Mouse (Mus musculus) embryonic facial prominence, embryonic 10.5 days (tissue): Measurements from ENCODE around the gene Tmem41a. TPM values are rescaled to one million over a fixed set of nuclear protein-coding genes. Genes with fewer than 3 reads are reported as not detected.
"Not testable (repeated sequence)": the region's sequence is repeated elsewhere in the genome, so short reads cannot be mapped to it uniquely, and the experiment has no call there.

ENCODE experiments used
- DNase-seq: peaks from one replicate; pipeline ENCODE4 v3.0.0-alpha.2; 2017; ENCODE audit warnings: low spot score
- H3K27ac ChIP-seq: fragments of 300-500 bp; sonication (generic); replicated peaks from 2 replicates; pipeline ENCODE4 v1.5.1; 2016; ENCODE audit warnings: mild to moderate bottlenecking
- H3K27me3 ChIP-seq: fragments of 300-500 bp; sonication (generic); replicated peaks from 2 replicates; pipeline ENCODE4 v1.6.1; 2016; ENCODE audit warnings: low read depth, mild to moderate bottlenecking; ENCODE audit not compliant: poor library complexity, severe bottlenecking
- H3K36me3 ChIP-seq: fragments of 300-500 bp; sonication (generic); replicated peaks from 2 replicates; pipeline ENCODE4 v1.6.1; 2016; ENCODE audit warnings: mild to moderate bottlenecking, moderate library complexity
- H3K4me1 ChIP-seq: fragments of 300-500 bp; sonication (generic); 2 replicates; pipeline ENCODE4 v1.6.1; 2016
- H3K4me3 ChIP-seq: fragments of 300-500 bp; sonication (generic); 2 replicates; pipeline ENCODE4 v1.5.1; 2016; ENCODE audit warnings: mild to moderate bottlenecking, moderate library complexity
- H3K9me3 ChIP-seq: fragments of 300-500 bp; sonication (generic); 2 replicates; pipeline ENCODE4 v1.6.1; 2016; ENCODE audit warnings: mild to moderate bottlenecking
- whole genome bisulfite sequencing: fragments of 180-500 bp; shearing (Covaris S2); methylation state at CpG from one replicate; pipeline ENCODE4 v1.1.7; 2016; 5-methylcytosine and 5-hydroxymethylcytosine counted together
- polyA plus RNA-seq: library from polyadenylated mRNA; unstranded; fragments of >200 nt; fragmentation: Nextera tagmentation; extraction: Ambion mirVana; gene quantifications from 2 replicates; pipeline ENCODE4 v1.2.1, GENCODE M21; 2016

Gene Tmem41a
- polyA plus RNA-seq = 42.7 and 48.2 TPM in 2 replicates

GRCm38 (mm10) chr16:21946761-21947715 is at the start of gene Tmem41a:
Gene Tmem41a, minus strand, starts transcription at chr16:21947552.
- peak within 1 kb of the TSS; percentile 90 for H3K27ac ChIP-seq
- H3K36me3 ChIP-seq = peaks cover 8% of the 10 kb centered on the region
- peaks cover 23% of the 10 kb centered on the region for H3K4me1 ChIP-seq
- WGBS = 2% methylated on average over 63 of the region's 63 CpGs
- DNase-seq = peak; percentile 93
- H3K4me3 ChIP-seq = peak within 1 kb of the TSS; percentile 81
- no peaks in the 10 kb centered on the region for H3K9me3 ChIP-seq
- 0 out of 2 replicates have a peak, but pooled peaks cover 6% of the 10 kb centered on the region for H3K27me3 ChIP-seq

- no peak overlapping the region for H3K4me3 ChIP-seq
- no peak overlapping the region for H3K27ac ChIP-seq
- 54% methylated on average over 4 of the region's 4 CpGs for WGBS
These were observed 49.0 kb upstream of the Tmem41a start for GRCm38 (mm10) chr16:21996402-21996801.

GRCm38 (mm10) chr16:21995304-21995703 is 48.0 kb upstream of the Tmem41a start, which contains the start of gene Liph:
Gene Liph, minus strand, starts transcription at chr16:21995663.
- 10% methylated on average over 16 of the region's 16 CpGs for WGBS
- DNase-seq = no peak
- Histone ChIP-seq H3K27ac (no peak within 1 kb of the TSS), H3K9me3 (no peaks in the 10 kb centered on the region), H3K4me3 (peak within 1 kb of the TSS; percentile 41), H3K36me3 (no peaks in the 10 kb centered on the region), H3K4me1 (peaks cover 4% of the 10 kb centered on the region), H3K27me3 (peaks cover 9% of the 10 kb centered on the region; the same call in 1 of the 2 replicates)

More at GRCm38 (mm10) chr16:21996402-21996801, 49.0 kb upstream of the Tmem41a start:
- no peak for DNase-seq
- H3K27me3 ChIP-seq = peaks cover 9% of the 10 kb centered on the region; the same call in 1 of the 2 replicates
- no peaks in the 10 kb centered on the region for H3K36me3 ChIP-seq
- no peaks in the 10 kb centered on the region for H3K9me3 ChIP-seq
- peaks cover 4% of the 10 kb centered on the region for H3K4me1 ChIP-seq

GRCm38 (mm10) chr16:21991774-21992173 is 44.4 kb upstream of the Tmem41a start:
- 86% methylated on average over 2 of the region's 2 CpGs for WGBS
- DNase-seq = no peak
- Histone ChIP-seq H3K4me1 (peaks cover 8% of the 10 kb centered on the region), H3K36me3 (no peaks in the 10 kb centered on the region), H3K4me3 (no peak overlapping the region), H3K27me3 (peaks cover under 1% of the 10 kb centered on the region; the same call in 1 of the 2 replicates), H3K9me3 (no peaks in the 10 kb centered on the region), H3K27ac (no peak overlapping the region)

- not testable (repeated sequence) for H3K4me1 ChIP-seq, DNase-seq, H3K27ac ChIP-seq, H3K4me3 ChIP-seq, H3K27me3 ChIP-seq, H3K9me3 ChIP-seq, H3K36me3 ChIP-seq
These were observed 43.5 kb upstream of the Tmem41a start for GRCm38 (mm10) chr16:21990893-21991292.

- H3K4me3 ChIP-seq = no peak overlapping the region
- WGBS = 61% methylated on average over 5 of the region's 5 CpGs
- DNase-seq = no peak
- H3K36me3 ChIP-seq = no peaks in the 10 kb centered on the region
- no peak overlapping the region for H3K27ac ChIP-seq
- 0 out of 2 replicates have a peak, but pooled peaks cover 3% of the 10 kb centered on the region for H3K4me1 ChIP-seq
- no peaks in the 10 kb centered on the region for H3K27me3 ChIP-seq
- H3K9me3 ChIP-seq = 0 out of 2 replicates have a peak, but pooled peaks cover 3% of the 10 kb centered on the region
These were observed 40.6 kb upstream of the Tmem41a start for GRCm38 (mm10) chr16:21987956-21988355.

GRCm38 (mm10) chr16:21986191-21986590 is 38.8 kb upstream of the Tmem41a start:
- no peak for DNase-seq
- Histone ChIP-seq H3K27ac (no peak overlapping the region), H3K4me1 (0 out of 2 replicates have a peak, but pooled peaks cover 3% of the 10 kb centered on the region), H3K9me3 (0 out of 2 replicates have a peak, but pooled peaks cover 4% of the 10 kb centered on the region), H3K4me3 (no peak overlapping the region), H3K27me3 (no peaks in the 10 kb centered on the region), H3K36me3 (no peaks in the 10 kb centered on the region)
- WGBS = 40% methylated on average over 3 of the region's 3 CpGs

GRCm38 (mm10) chr16:21984091-21984490 is 36.7 kb upstream of the Tmem41a start:
- WGBS = 87% methylated on average over 12 of the region's 12 CpGs
- Histone ChIP-seq H3K9me3 (0 out of 2 replicates have a peak, but pooled peaks cover 4% of the 10 kb centered on the region), H3K27ac (no peak overlapping the region), H3K4me1 (peaks cover 10% of the 10 kb centered on the region; the same call in 1 of the 2 replicates), H3K36me3 (no peaks in the 10 kb centered on the region), H3K27me3 (no peaks in the 10 kb centered on the region), H3K4me3 (no peak overlapping the region)
- DNase-seq = no peak

- H3K4me3 ChIP-seq = no peak overlapping the region
- peaks cover 10% of the 10 kb centered on the region; the same call in 1 of the 2 replicates for H3K4me1 ChIP-seq
- 0 out of 2 replicates have a peak, but pooled peaks cover 4% of the 10 kb centered on the region for H3K9me3 ChIP-seq
- H3K36me3 ChIP-seq = no peaks in the 10 kb centered on the region
- 92% methylated on average over 4 of the region's 4 CpGs for WGBS
- DNase-seq = no peak
- no peak overlapping the region for H3K27ac ChIP-seq
- H3K27me3 ChIP-seq = no peaks in the 10 kb centered on the region
These were observed 36.2 kb upstream of the Tmem41a start for GRCm38 (mm10) chr16:21983581-21983980.

- no peaks in the 10 kb centered on the region for H3K36me3 ChIP-seq
- 95% methylated on average over 9 of the region's 9 CpGs for WGBS
- 0 out of 2 replicates have a peak, but pooled peaks cover 4% of the 10 kb centered on the region for H3K9me3 ChIP-seq
- H3K27me3 ChIP-seq = no peaks in the 10 kb centered on the region
- no peak overlapping the region for H3K27ac ChIP-seq
- no peak overlapping the region for H3K4me3 ChIP-seq
- no peak for DNase-seq
- H3K4me1 ChIP-seq = peaks cover 9% of the 10 kb centered on the region; the same call in 1 of the 2 replicates
These were observed 35.8 kb upstream of the Tmem41a start for GRCm38 (mm10) chr16:21983146-21983545.

GRCm38 (mm10) chr16:21977347-21977746 is 30.0 kb upstream of the Tmem41a start:
- H3K27ac ChIP-seq = no peak overlapping the region
- no peak for DNase-seq
- H3K36me3 ChIP-seq = no peaks in the 10 kb centered on the region
- no peak overlapping the region for H3K4me3 ChIP-seq
- H3K4me1 ChIP-seq = peaks cover 15% of the 10 kb centered on the region
- peaks cover 32% of the 10 kb centered on the region for H3K27me3 ChIP-seq
- WGBS = 74% methylated on average over 5 of the region's 5 CpGs
- no peaks in the 10 kb centered on the region for H3K9me3 ChIP-seq

GRCm38 (mm10) chr16:21976203-21976602 is 28.9 kb upstream of the Tmem41a start:
- Histone ChIP-seq H3K27ac (0 out of 2 replicates have a peak overlapping the region, but pooled peaks have one; percentile 19), H3K4me1 (peaks cover 19% of the 10 kb centered on the region), H3K4me3 (peak overlapping the region; percentile 39), H3K36me3 (no peaks in the 10 kb centered on the region), H3K9me3 (no peaks in the 10 kb centered on the region), H3K27me3 (peaks cover 32% of the 10 kb centered on the region)
- no peak for DNase-seq
- 2% methylated on average over 16 of the region's 16 CpGs for WGBS
